Mouse (Mus musculus) right cerebral cortex, adult 2 months (tissue): ENCODE measurements around the gene Ampd1.

Experiments
- DNase-seq, 2 experiments: peaks; one replicate each; pipeline ENCODE4 v3.0.0; 2021 to 2022; ENCODE audit warnings: low spot score in 2 of 2

Ampd1 gene

DNA sequence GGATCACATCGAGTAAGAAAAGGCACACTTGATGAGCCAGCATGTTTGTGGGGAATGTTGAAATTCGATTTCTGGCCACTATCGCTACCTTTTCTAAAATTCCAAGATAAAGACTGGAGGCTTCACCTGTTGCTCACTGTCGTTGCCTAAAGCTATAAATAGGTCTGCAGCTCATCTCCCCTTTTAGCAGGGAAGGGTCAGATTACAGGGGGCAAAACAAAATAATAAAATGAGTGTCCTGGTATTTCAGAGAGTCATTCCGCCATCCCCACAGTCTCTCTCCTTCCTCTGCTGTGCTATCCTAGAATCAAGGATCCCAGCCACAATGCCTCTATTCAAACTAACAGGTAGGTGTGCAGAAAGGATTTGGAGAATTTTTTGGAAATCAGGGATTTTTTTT, at the start of gene Ampd1:
Gene Ampd1 (plus strand): TSS at position 244 of the 400 bp plus-strand sequence.
- DNase-seq, result no peak

DNA sequence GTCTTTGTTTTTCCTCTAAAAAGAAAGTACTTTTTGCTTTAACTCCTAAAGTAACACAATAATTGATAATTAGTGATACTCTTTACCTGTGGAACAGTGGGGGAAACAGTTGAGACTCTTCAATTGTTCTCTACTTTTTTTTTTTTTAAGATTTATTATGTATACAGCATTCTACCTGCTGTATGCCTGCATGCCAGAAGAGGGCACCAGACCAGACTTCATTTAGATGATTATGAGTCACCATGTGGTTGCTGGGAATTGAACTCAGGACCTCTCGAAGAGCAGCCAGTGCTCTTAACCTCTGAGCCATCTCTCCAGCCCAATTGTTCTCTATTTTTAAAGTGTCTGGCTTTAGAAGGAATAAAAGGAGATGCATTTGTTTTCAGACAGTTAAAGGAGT, 47.6 kb upstream of the Ampd1 start:
- DNase-seq, result no peak

DNA sequence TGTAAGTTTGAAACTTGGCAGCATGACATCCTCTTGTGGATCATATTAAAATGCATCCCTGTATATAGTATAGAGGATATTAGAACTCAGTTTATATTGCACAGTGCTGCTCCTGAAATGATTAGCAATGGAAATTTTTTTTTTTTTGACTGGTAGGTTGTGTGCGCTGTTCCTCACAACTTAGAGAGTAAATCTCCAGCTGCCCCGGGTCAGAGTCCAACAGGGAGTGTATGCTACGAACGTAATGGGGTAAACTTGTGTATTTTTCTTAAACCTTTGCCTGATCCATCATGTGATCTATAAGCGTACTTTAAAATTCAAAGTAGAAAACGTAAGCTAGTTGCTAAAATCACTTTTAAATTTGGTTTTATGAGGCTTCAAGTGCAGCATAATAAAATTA, 33.5 kb upstream of the Ampd1 start:
- DNase-seq, result no peak

DNA sequence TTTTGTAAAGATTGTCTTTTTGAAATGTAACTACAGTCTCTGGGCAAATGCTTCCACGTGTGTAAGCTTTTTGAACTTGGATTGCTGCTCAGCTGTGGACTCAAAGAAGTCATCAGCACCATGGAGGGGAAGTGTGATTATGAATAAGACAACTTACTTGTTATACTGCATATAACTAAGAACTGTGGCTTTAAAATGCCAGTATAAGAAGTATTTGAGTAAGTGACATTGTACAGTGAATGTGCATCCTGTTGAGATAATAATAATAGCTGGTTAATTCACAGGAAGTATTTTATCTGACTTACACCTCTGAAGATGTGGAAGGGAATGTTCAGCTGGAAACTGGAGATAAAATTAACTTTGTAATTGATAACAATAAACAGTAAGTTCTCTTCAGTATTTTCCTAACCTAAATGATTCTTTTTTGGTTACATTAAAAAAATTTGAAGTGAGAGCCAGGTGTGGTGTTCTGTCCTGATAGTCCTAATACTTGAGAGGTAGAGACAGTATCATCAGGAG, 32.9 kb upstream of the Ampd1 start:
- DNase-seq, result no peak

DNA sequence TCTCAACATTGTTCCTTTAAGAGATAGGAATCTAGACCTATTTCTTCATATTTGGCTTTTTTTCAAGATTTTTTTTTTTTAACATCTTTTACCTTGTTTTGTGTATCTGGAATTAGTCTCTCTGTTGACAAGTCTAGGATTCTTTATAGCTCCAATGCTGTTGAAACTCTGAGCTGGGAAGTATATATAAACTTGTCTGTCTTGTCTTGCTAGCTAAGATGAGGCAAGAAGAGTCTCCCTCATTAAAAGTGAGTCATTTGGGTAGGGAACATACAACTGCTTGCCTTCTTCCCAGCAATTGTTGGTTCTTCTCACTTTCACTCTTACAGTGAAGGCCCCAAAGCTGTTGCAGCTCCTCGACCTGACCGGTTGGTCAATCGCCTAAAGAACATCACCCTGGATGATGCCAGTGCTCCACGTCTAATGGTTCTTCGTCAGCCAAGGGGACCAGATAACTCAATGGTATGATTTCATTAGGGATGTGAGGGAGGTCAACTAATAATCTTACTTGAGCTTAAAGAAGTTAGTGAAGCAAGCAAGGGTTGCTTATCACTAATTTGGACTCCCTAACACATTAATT, 17.7 kb upstream of the Ampd1 start:
- no peak for DNase-seq

DNA sequence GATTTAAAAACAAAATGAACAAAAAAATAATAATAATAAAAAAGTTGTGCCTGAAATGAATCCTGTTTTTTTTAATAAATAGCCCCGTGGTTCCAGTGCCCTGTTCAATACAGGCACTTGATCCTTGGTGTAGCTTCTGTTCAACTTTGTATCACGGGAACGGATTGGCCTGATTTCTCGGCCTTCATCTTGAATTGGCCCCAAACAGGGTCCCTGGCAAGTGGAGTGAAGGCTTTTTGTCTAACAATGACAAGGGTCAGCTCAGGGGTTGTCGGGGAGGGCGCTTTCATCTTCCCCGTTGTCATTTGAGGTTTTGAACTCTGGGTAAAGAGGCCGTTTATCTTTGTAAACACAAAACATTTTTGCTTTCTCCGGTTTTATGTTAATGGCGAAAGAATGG, 16.1 kb upstream of the Ampd1 start:
- DNase-seq, result peak; percentile 13 to 17

DNA sequence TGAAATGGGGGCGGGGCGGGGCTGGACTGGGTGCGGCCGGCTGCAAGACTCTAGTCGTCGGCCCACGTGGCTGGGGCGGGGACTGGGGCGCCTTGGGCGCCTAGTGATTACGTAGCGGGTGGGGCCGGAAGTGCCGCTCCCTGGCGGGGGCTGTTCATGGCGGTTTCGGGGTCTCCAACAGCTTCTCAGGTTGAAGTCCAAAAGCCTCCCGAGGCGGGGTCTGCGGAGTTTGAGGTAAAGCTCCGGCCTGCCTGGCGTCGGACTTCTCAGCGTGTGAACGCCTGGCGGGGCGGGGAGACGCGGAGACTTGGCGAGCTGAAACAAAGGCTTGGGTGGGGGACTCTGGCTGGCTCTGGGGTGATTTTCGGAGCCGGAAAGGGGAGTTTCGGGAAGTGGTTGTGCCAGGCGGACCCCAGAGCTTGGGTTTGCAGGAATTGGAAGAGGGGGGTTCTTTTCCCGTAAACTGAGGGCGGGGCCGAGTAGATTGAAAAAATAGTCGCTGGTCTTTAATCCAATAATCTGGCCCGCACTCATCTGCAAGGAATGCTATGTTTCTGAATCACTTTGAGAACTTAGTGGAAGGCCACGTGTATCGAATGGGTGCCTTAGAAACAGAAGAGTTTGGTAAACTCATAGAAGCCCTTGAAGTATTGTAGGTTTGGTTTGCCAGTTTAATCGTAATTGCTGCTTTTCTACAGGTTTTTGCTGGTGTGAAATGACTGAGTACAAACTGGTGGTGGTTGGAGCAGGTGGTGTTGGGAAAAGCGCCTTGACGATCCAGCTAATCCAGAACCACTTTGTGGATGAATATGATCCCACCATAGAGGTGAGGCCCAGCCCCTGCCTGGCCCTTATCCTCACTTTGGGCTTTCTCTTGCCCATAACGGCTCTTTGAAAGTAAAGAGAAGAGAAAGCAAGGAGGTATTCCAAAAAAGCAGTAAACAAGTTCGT, 15.3 kb upstream of the Ampd1 start, which contains the start of gene Nras:
Gene Nras (plus strand): TSS at position 79 of the 951 bp plus-strand sequence.
- peak; percentile 93 for DNase-seq

DNA sequence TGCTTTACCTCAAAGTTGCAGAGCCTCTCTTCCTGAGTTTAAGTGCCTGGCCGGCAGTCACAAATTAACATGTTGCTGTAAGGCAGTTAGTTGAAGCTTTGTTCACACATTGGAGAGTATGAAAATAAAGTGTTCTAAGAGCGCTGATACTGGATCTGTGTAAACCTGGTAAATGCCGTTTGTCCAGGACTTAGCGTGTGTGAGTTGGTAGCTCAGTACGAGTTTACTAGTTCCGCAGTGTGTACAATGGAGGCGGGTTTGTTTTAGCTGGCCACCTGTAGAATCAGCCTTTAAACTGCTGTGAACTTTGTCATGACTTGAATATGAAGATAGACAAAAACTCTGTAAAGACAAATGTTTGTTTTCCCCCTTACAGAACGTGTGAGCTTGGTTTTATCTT, 6.9 kb upstream of the Ampd1 start:
- DNase-seq, result no peak

DNA sequence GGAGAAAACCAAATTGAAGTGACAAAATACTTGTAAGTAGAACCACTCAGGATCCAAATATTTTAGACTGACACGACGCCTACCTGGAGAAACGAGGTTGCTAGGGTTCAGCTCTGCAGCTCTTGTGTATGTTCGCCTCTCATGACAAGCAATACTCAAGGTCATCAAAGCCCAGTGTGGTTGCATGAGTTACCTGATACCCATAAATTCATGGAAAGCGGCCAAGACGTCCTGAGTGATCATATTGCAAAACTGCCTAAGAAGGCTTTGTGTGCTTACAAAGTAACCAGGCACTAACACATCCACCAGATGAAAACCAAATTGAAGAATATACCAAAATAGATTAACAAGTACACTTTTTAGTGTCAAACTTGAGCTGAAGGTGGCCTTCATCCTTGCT, 4.8 kb upstream of the Ampd1 start:
- no peak for DNase-seq

DNA sequence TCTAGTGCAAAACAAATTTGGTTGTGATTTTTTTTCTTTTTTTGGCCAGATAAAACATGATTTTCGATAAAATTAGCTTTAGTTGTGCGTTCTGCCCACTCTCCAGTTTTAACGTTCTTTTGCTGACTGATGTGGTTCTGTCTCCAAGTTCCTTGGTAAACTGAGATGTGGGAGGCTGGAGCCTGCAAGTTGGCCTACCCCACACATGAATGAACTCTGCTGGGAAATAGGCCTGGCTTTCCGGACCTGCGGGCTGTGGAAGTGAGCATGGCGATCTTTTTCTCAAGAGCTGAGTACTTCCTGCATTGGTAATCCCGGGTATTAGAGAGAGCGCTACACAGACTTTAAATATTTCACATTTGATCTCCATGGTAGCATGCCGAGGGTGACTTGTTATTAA, 2.1 kb downstream of the Ampd1 start:
- peak in 1 of 2 experiments; percentile 10 for DNase-seq

DNA sequence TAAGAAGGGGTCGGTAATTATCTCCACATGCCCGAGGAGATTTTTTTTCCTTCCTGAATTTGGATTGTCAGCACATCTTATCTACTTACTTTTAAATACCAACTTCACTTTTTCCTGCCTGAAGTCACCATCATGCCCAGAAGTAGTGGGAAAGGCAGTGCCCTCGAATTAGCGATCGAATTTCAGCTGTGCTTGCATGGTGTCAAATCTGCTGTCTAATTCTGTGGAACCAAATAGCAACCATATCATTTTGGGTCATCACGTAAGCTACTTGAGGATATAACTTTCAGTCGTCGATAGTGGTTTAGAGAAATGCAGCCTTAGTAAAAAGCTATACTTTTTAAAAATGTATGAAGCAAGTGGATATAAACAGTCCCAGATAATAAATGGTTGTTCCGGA, 2.7 kb downstream of the Ampd1 start:
- DNase-seq, result no peak

DNA sequence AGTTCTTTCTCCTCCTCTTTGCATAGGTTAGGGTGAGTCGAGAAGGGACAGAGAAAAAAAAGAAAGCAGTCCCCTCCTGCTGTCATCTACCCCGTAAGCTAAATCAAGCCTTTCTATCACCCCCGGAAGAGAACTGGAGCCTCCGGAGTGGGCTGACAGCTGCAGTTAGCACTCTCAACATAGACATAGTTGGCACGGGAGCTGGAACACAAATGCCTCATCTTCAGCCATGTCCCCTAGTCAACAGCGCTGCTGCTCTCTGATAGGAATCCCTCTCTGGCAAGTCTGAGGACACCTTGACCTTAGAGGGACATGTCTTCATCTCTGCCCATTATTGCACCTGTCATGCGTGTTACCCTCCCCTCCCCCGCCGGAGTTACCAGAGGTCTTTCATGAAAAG, 5.5 kb downstream of the Ampd1 start:
- DNase-seq, result peak; percentile 17 to 20

DNA sequence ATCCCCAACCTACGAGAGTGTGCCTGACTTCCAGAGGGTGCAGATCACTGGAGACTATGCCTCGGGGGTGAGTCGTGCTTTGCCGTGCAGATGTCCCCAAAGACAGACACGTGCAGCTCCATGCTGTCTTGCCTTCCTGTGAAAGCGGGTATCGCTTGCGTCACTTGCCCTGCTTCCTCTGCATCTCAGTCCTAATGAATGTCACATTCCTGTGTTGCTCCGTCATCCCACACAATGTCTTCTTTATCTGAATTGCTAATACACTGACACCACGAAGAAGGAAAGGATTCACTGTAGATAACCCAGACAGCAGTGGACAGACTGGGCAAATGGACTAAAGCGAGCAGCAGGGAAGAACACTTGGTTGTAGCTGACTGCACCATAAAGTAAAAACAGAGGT, 7.2 kb downstream of the Ampd1 start:
- DNase-seq, result no peak

DNA sequence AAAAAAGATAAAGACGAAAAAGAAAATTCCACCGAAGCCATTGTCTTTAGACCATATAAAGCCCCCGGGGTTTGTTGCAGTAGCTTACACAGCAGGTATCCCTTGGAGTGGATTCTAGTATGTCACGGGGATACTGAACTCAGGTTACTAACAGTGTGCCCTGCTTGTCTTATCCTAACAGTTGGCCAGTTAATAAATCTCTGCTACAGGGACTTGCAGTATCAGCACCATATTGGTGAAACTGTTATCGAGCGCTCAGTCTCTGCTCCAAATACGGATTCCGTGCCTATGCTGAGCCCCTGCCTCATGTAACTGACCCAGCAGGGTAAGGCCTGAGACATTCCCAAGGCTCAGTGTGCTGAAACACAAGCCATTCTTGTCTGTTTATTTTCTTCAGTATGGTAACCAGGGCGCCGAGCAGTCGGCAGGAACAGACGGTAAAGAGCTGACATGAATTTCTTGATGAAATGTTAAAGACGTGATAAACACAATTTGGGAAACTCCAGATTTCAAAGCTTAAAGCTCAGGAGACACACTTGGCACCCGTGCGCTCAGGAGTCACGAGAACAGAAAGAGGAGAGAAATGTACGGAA, 8.1 kb downstream of the Ampd1 start:
- no peak for DNase-seq

DNA sequence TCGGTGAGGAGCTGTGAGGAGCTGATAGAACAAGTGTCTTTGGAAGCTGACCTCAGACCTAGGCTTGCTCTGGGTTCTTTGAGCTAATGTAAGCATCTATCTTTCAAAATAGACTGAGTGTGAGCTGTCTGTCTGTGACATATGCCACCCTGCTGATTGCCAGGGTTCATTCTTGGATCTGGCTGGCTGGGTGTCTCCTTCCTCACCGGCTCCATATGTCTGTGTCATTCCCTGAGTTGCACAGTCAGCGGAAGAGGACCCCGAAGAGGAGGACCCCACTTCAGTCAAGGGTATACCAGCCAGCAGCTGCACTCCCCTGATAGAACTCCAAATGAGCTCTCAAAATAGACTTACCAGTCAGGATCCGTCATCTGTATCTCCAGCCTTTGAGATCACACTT, 8.9 kb downstream of the Ampd1 start:
- DNase-seq, result no peak

DNA sequence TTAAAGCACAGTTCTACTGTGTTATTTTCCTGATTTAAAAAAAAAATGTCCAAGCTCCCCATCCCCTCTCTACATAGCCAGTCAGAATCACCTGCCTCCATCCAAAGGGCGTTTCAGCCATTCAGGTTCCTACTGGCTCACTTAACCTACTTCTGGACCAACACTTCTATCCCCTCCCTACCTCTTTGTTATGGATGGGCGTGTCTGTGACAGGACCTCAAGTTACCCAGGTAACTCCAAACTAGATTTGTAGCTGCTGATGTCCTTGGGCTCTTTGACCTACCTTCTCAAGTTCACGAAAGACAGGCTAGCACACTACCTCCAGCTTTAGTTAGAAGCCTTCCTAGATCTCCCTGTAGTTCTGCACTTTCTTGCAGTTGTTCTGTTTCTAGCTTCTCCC, 12.2 kb downstream of the Ampd1 start:
- DNase-seq, result no peak

DNA sequence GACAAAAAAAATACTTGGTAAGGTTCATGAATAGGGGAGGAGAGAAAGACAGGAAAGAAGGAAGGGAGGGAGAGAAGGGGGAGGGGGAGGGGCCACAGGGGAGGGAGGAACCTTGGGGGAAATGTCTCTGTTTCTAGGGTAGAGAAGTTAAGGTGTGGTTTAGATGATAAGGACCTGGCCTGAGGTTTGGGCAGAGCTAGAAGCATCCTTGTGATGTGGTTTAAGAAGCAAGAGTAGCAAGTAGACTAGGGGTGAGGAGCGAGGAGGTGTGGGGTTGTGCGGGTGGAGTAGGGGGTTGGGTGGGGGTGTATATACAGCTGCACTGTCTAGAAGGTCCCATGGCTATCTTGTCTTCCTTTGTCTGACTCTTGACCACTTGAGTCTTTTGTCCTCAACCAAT, 17.9 kb downstream of the Ampd1 start:
- DNase-seq, result no peak

DNA sequence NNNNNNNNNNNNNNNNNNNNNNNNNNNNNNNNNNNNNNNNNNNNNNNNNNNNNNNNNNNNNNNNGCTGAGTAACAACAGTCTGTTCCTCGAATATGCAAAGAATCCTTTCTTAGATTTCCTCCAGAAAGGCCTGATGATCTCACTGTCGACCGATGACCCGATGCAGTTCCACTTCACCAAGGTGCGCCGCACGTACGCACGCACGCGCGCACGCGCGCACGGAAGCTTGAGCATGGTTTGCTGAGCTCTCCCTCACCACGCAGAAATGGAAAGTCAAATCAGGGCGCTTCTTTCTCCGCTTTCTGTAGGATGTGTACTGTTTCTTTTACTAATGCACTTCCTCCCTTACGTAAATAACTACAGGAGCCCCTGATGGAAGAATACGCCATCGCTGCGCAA, 24.8 kb downstream of the Ampd1 start:
- no peak for DNase-seq

DNA sequence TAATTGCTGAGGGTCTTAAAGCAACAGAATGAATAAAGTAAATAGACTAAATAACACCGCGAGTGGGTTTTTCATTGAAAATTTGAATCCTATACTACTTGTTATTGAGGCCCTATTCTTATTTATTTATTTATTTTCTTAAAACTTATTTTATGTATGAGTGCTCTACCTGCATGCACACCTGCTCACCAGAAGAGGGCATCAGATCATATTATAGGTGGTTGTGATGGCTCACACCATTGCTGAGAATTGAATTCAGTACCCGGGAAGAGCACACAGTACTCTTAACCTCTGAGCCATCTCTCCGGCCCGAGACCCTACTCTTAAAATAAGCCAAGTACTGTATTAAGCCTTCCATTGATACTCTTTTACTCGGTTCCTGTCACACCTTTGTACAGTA, 25.9 kb downstream of the Ampd1 start:
- DNase-seq, result no peak

DNA sequence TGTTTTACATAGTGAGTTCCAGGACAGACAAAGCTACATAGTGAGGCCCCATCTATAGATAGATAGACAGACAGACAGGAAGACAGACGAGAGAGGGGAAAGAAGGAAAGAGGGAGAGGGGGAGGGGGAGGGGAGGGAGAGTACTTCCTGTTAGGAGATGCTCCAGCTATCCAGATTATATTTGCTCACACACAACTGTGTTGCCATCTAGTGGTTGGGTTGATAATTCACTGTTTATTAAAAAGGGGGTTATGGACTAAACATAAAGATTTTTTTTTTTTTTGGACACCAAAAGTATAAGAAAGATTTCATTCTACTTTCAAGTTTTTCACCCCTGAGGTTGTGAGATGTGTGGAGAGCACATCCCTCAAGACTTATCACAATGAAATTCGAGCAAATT, 26.9 kb downstream of the Ampd1 start:
- DNase-seq, result no peak

DNA sequence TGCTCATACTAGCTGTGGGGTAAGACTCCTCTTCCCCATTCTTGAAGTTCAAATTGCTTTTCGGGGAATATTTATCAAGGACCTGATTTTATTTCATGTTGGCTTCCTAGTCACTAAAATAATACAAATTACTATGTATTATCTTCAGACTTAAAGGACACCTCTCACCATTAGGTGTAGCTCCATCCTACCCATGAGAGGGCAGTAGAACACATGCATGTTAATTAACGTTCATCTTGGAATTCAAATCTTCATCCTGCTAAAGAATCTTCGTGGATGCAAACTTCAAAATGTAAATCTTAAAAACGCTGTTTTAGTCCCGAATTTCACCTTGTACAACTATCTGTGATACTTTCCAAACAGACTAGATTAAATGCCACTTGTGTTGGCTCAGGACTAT, 27.4 kb downstream of the Ampd1 start:
- DNase-seq, result no peak

DNA sequence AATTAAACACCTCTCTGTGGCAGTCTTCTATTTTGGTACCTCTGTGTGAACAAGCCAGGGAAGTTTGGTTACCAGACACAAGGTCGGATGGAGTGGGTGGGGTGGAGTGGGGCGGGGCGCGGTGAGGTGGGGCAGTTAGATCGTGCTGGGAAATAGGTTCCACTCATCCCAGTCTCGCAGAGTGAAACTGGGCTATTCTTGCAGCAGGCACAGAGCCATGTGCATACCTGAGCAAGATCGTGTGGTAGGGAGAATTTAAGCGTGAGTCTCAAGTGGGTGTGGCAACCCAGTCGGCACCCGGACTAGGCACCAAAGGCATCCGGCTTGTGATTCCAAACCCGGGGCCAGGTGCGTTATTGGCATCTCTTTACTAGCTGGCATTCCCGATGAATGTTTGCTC, 28.1 kb downstream of the Ampd1 start:
- peak in 1 of 2 experiments; percentile 9 for DNase-seq
